Mouse (Mus musculus) testis, adult 2 months (tissue): ENCODE results near the gene Foxa1. TPM values are rescaled to one million over a fixed set of nuclear protein-coding genes. Genes with fewer than 3 reads are reported as not detected.

Experiments
- H3K27ac ChIP-seq: fragments of 200-500 bp; 2 replicates; pipeline ENCODE4 v1.5.1; 2012; ENCODE audit warnings: low read depth, low read length; ENCODE audit not compliant: control insufficient read depth, insufficient read depth
- H3K27me3 ChIP-seq: fragments of 200-500 bp; 2 replicates; pipeline ENCODE4 v1.6.1; 2012; ENCODE audit warnings: mild to moderate bottlenecking, low read length, moderate library complexity; ENCODE audit not compliant: control insufficient read depth, insufficient read depth
- H3K36me3 ChIP-seq: fragments of 200-500 bp; 2 replicates; pipeline ENCODE4 v1.6.1; 2012; ENCODE audit warnings: mild to moderate bottlenecking, low read length; ENCODE audit not compliant: control insufficient read depth, insufficient read depth
- H3K4me1 ChIP-seq: fragments of 200-500 bp; 2 replicates; pipeline ENCODE4 v1.6.1; 2012; ENCODE audit warnings: low read length; ENCODE audit not compliant: control insufficient read depth, insufficient read depth
- H3K4me3 ChIP-seq: fragments of 200-500 bp; 2 replicates; pipeline ENCODE4 v1.5.1; 2012; ENCODE audit warnings: low read depth, mild to moderate bottlenecking, low read length, moderate library complexity, mixed read lengths; ENCODE audit not compliant: control insufficient read depth
- CTCF ChIP-seq: fragments of 200-500 bp; IDR thresholded peaks from 2 replicates; pipeline ENCODE4 v1.5.1; 2012; ENCODE audit warnings: low read depth, mild to moderate bottlenecking, inconsistent platforms, low read length, moderate library complexity; ENCODE audit not compliant: control insufficient read depth, insufficient read depth, insufficient replicate concordance
- POLR2A ChIP-seq: fragments of 200-500 bp; IDR thresholded peaks from 2 replicates; pipeline ENCODE4 v1.6.1; 2012; ENCODE audit warnings: low read depth, mild to moderate bottlenecking, inconsistent platforms, low read length, moderate library complexity; ENCODE audit not compliant: control insufficient read depth
- polyA plus RNA-seq: library from polyadenylated mRNA; depleted of rRNA; stranded (reverse); fragments of >200 nt; gene quantifications from 2 replicates; pipeline ENCODE4 v1.2.3, GENCODE M21; 2012

Foxa1 gene
- polyA plus RNA-seq, 1 experiment, result 0.25 TPM

DNA sequence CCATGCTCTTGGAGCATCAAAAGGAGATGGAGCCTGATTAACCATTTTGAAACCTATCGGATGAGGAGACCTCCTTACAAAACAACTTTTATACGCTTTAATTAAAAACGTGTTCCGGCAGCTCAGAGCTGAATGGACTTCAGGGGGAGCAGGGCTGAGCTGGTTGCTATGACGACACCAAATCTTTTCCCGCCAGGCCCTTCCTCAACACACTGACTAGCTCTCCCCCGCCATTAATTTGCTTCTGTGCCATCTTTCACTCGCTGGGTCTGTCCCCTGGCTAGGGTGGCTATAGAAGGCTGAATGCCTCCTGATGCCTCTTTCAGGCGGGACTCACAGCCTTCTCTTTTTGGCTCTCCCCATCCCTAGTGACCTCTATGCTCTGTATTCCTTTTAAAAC, 16.2 kb downstream of the Foxa1 start:
- H3K4me1 ChIP-seq, result peaks cover 5% of the 10 kb centered on the region
- TF ChIP-seq POLR2A, result no peak
- TF ChIP-seq CTCF, result no peak
- no peaks in the 10 kb centered on the region for H3K36me3 ChIP-seq
- no peak overlapping the region for H3K4me3 ChIP-seq
- H3K27me3 ChIP-seq, result peaks cover 3% of the 10 kb centered on the region; the same call in 1 of the 2 replicates
- no peak overlapping the region for H3K27ac ChIP-seq

- Histone ChIP-seq H3K4me1 (no peaks in the 10 kb centered on the region), H3K36me3 (no peaks in the 10 kb centered on the region), H3K27ac (no peak overlapping the region), H3K4me3 (no peak overlapping the region), H3K27me3 (no peaks in the 10 kb centered on the region)
- TF ChIP-seq POLR2A (no peak), CTCF (no peak)
These were observed 18.4 kb downstream of the Foxa1 start for GRCm38 (mm10) chr12:57528335-57528734.

DNA sequence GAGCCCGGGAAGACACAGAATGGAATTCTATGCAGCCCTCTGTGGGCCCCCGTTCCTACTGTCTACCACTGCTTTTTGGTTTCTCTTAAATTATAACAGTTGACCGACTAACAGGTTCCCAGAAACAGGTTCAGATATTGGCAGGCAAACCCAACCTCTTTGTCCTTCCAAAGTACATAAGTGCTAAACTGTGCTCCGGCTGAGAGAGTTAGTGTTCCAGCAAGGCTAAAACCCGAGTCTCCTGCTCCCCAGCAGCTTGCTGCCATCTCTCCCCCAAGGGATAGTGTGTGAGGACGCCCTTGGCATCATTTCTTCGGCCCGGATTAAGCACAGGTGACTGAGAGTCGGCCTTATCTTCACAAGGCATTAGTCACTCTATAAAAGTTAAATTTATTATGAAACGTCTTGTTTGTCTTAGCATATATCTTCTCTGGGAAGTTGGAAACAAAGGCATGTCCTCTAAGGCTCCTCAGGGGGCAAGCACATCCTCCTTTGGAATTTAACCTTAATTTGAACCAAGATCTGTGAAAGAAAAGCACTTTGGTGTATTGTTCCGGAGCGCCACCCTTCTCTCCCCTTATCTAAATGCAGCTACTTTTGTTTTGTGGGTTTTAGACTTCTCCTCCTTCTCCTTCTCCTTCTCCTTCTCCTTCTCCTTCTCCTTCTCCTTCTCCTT, 30.9 kb downstream of the Foxa1 start:
- Histone ChIP-seq H3K36me3 (no peaks in the 10 kb centered on the region), H3K27ac (no peak overlapping the region), H3K27me3 (no peaks in the 10 kb centered on the region), H3K4me1 (no peaks in the 10 kb centered on the region; the same call in 1 of the 2 replicates), H3K4me3 (no peak overlapping the region)
- TF ChIP-seq POLR2A, result no peak
- no peak for TF ChIP-seq CTCF

- no peak overlapping the region for H3K4me3 ChIP-seq
- H3K4me1 ChIP-seq, result no peaks in the 10 kb centered on the region; the same call in 1 of the 2 replicates
- TF ChIP-seq CTCF (no peak), POLR2A (no peak)
- no peaks in the 10 kb centered on the region for H3K36me3 ChIP-seq
- H3K27me3 ChIP-seq, result no peaks in the 10 kb centered on the region
- no peak overlapping the region for H3K27ac ChIP-seq
These were observed 32.2 kb downstream of the Foxa1 start for GRCm38 (mm10) chr12:57514552-57514951.

DNA sequence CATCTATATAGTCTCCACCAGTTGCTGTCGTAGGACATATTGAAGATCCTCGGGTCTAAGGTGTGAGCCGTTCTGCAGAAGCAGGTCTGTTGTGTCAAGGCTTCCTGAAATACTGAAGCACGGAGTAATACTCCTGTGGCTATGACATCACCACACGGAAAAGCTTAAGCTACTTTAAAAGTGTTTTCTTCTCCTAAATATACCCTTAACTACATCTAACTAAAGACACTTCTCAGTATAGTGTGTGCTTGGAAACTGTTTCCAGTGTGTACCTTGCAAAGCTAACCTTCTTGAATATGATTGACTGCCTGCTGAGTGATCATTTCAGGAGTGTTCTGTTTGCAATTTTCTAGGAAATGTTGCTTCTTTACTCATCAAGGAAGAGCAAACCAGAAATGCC, 35.2 kb downstream of the Foxa1 start:
- H3K36me3 ChIP-seq, result no peaks in the 10 kb centered on the region
- TF ChIP-seq CTCF, result no peak
- TF ChIP-seq POLR2A, result no peak
- no peak overlapping the region for H3K27ac ChIP-seq
- H3K4me1 ChIP-seq, result no peaks in the 10 kb centered on the region; the same call in 1 of the 2 replicates
- no peak overlapping the region for H3K4me3 ChIP-seq
- H3K27me3 ChIP-seq, result no peaks in the 10 kb centered on the region

DNA sequence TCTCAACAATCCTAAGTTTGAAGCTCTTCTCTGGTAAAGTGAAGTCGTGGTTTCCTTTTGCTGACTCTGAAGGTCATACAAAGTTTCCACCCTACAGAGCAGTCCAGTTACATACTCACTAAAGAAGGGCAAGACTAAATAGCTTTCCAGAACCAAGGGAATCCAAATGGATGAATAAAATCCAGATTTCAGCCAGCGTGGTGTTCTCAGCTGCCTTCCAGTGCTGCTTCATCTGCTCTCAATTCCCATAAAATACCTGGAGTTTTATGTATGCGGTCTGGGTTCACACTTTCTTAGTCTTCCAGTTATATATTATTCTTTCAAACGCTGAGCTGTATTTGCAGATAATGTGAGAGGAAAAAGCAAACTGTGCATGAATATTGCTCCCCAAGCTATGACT, 35.6 kb downstream of the Foxa1 start:
- no peak overlapping the region for H3K27ac ChIP-seq
- TF ChIP-seq CTCF (no peak), POLR2A (no peak)
- no peak overlapping the region for H3K4me3 ChIP-seq
- no peaks in the 10 kb centered on the region for H3K27me3 ChIP-seq
- H3K36me3 ChIP-seq, result no peaks in the 10 kb centered on the region
- H3K4me1 ChIP-seq, result no peaks in the 10 kb centered on the region; the same call in 1 of the 2 replicates

GRCm38 (mm10) chr12:57509726-57510125, 37.0 kb downstream of the Foxa1 start:
- no peak overlapping the region for H3K27ac ChIP-seq
- TF ChIP-seq CTCF (no peak), POLR2A (no peak)
- H3K36me3 ChIP-seq, result no peaks in the 10 kb centered on the region
- no peaks in the 10 kb centered on the region for H3K4me1 ChIP-seq
- H3K4me3 ChIP-seq, result no peak overlapping the region
- no peaks in the 10 kb centered on the region for H3K27me3 ChIP-seq
